Mouse (Mus musculus) stomach, embryonic 16.5 days (tissue): ENCODE data around the gene Tmem8b. TPM values are rescaled to one million over a fixed set of nuclear protein-coding genes. Genes with fewer than 3 reads are reported as not detected.

Experiments used
- ATAC-seq: fragments of 200-750 bp; cut with Nextera tagmentation; 2 replicates; pipeline ENCODE4 v1.8.0; 2017; ENCODE audit warnings: moderate number of reproducible peaks, moderate TSS enrichment; ENCODE audit not compliant: insufficient read depth, low FRiP score
- H3K27ac ChIP-seq: fragments of 300-500 bp; sonication (generic); 2 replicates; pipeline ENCODE4 v1.5.1; 2014; ENCODE audit warnings: low read length
- H3K27me3 ChIP-seq: fragments of 300-500 bp; sonication (generic); 2 replicates; pipeline ENCODE4 v1.6.1; 2014; ENCODE audit warnings: low read length, control low read depth, mixed read lengths; ENCODE audit not compliant: control insufficient read depth, insufficient read depth
- H3K36me3 ChIP-seq: fragments of 300-500 bp; sonication (generic); 2 replicates; pipeline ENCODE4 v1.6.1; 2014; ENCODE audit warnings: low read length; ENCODE audit not compliant: control insufficient read depth, insufficient read depth
- H3K4me1 ChIP-seq: fragments of 300-500 bp; sonication (generic); 2 replicates; pipeline ENCODE4 v1.6.1; 2014; ENCODE audit warnings: low read length, control low read depth, mixed read lengths; ENCODE audit not compliant: control insufficient read depth, insufficient read depth
- H3K4me2 ChIP-seq: fragments of 300-500 bp; sonication (generic); 2 replicates; pipeline ENCODE4 v1.6.1; 2014; ENCODE audit warnings: low read depth, low read length, mixed read lengths
- H3K4me3 ChIP-seq: fragments of 300-500 bp; sonication (generic); replicated peaks from 2 replicates; pipeline ENCODE4 v1.5.1; 2014; ENCODE audit warnings: mild to moderate bottlenecking, low read length
- H3K9ac ChIP-seq: fragments of 300-500 bp; sonication (generic); 2 replicates; pipeline ENCODE4 v1.6.1; 2014; ENCODE audit warnings: low read length
- H3K9me3 ChIP-seq: fragments of 300-500 bp; sonication (generic); replicated peaks from 2 replicates; pipeline ENCODE4 v1.6.1; 2016; ENCODE audit warnings: low read length, control low read depth; ENCODE audit not compliant: control insufficient read depth
- WGBS: fragments of 180-500 bp; shearing (Covaris S2); extraction: QIAGEN DNeasy Blood & Tissue Kit; methylation state at CpG from one replicate; pipeline ENCODE4 v1.1.7; 2014; 5-methylcytosine and 5-hydroxymethylcytosine counted together
- polyA plus RNA-seq: library from polyadenylated mRNA; unstranded; fragments of >200 nt; fragmentation: Nextera tagmentation; extraction: Ambion mirVana; gene quantifications from 2 replicates; pipeline ENCODE4 v1.2.1, GENCODE M21; 2015

Gene Tmem8b
- polyA plus RNA-seq, 1 experiment from 2014 or later = 3.5 TPM

DNA sequence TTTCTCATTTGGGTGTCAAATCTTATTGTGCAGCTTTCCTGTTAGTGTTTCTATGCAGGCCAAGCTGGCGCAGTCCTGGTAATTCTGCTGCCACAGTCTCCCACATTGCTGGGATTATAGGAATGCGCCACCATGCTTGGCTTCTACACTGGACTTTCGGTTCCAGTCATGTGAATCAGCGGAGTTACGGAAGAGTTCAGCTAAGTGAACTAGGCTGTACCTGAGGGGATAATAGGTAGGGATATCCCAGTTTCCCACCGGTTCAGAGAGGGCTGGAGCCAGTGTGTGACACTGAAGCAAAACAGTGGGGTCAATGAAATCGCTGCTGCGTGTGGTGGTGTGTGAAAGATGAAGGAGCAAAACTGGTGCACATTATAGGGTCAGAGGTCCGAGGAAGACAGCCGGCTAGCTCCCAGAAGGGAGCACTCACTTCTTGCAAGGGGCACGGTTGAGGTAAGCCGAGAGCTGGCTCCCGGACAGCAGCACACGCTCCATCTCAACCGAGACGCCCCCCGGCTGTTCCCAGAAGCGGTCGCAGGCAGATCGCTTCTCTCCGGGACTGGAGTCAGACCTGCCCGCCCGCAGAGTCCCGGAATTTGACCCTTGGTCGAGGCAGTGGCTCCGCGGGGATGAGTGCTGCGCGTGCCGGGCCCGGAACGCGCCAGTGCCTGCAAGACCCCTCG, 13.0 kb upstream of the Tmem8b start:
- Histone ChIP-seq H3K4me2 (peak overlapping the region; percentile 81), H3K4me3 (peak overlapping the region; percentile 87), H3K9ac (peak overlapping the region; percentile 98), H3K27me3 (no peaks in the 10 kb centered on the region), H3K36me3 (no peaks in the 10 kb centered on the region), H3K9me3 (no peaks in the 10 kb centered on the region), H3K4me1 (peaks cover 4% of the 10 kb centered on the region), H3K27ac (peak overlapping the region; percentile 89)
- WGBS = 5% methylated on average over 34 of the region's 34 CpGs
- ATAC-seq = peak; percentile 35

DNA sequence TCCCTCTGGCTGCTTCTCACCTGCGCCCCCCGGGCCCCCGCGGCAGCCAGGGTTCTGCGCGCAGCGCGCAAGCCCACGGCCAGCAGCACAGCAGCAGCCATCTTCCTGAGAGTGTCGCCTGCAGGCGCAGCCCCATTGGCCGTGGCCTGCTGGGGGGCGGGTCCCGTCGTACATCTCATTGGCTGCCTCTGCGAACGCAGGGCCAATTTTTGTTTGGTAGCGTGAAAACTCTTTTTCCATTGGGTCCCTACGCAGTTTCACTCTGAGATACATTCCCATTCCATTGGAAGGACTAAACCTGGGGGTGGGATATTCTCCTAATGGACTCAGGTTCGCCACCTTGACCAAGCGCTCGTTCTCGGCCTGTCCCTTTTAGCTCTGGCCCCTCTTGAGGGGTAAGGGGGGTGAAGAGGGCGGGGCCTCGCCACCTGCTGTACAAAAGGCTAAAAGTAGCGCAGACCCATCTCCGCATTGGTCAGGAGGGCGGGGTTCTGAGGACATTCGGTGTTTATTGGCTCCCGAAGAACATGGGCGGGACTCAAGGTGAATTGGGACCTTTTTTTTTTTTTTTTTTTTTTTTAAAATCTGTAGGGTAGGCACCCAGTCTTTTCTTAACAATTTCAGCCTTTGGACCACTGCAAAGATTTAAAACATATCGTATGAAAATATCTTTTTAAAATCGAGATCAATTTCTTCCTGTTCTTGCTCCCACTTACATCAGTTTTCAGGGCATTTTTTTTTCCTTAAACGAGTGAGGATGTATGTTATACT, 12.2 kb upstream of the Tmem8b start, which contains the start of gene Hint2:
Hint2 (minus strand) TSS at position 128 of the 771 bp plus-strand sequence.
- peak within 1 kb of the TSS; percentile 81 for H3K4me2 ChIP-seq
- no peaks in the 10 kb centered on the region for H3K36me3 ChIP-seq
- H3K9ac ChIP-seq = peak within 1 kb of the TSS; percentile 98
- ATAC-seq = peak; percentile 95
- peaks cover 4% of the 10 kb centered on the region for H3K4me1 ChIP-seq
- no peaks in the 10 kb centered on the region for H3K9me3 ChIP-seq
- peak within 1 kb of the TSS; percentile 87 for H3K4me3 ChIP-seq
- H3K27ac ChIP-seq = peak within 1 kb of the TSS; percentile 89
- 1% methylated on average over 34 of the region's 34 CpGs for WGBS
- H3K27me3 ChIP-seq = no peaks in the 10 kb centered on the region

- Histone ChIP-seq H3K27me3 (no peaks in the 10 kb centered on the region), H3K36me3 (no peaks in the 10 kb centered on the region), H3K4me2 (peak overlapping the region; percentile 46), H3K9ac (no peak overlapping the region), H3K4me1 (peaks cover 4% of the 10 kb centered on the region), H3K27ac (no peak overlapping the region), H3K4me3 (peak overlapping the region; percentile 87), H3K9me3 (no peaks in the 10 kb centered on the region)
- WGBS = 64% methylated on average over 4 of the region's 4 CpGs
- ATAC-seq = no peak
Measured at GRCm38 (mm10) chr4:43657146-43657545, 11.6 kb upstream of the Tmem8b start.

DNA sequence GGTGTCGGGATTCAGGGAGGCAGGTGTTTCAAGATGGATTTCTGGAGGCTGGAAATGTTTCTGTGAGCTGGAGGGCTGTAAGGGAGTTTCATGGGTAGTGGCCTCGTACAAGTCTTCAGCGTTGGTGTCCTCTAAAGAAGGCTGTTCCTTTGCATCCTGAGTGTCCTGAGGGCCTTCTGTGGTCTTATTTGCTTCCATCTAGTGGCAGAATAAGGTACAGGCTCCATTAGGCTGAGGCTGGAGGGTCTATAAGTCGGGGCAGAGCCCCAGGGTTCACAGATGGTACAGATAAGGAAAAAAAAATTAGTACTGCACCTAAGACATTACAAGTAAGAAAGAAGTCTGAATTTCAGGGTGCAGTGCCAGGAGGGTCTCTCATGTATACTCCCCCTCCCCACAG, 2.4 kb upstream of the Tmem8b start:
- H3K4me1 ChIP-seq = peaks cover 13% of the 10 kb centered on the region; the same call in 1 of the 2 replicates
- H3K36me3 ChIP-seq = no peaks in the 10 kb centered on the region
- H3K27ac ChIP-seq = no peak overlapping the region
- 17% methylated on average over 4 of the region's 4 CpGs for WGBS
- ATAC-seq = no peak
- H3K4me2 ChIP-seq = no peak overlapping the region
- no peak overlapping the region for H3K4me3 ChIP-seq
- H3K27me3 ChIP-seq = peaks cover 17% of the 10 kb centered on the region
- H3K9me3 ChIP-seq = no peaks in the 10 kb centered on the region
- no peak overlapping the region for H3K9ac ChIP-seq

- Histone ChIP-seq H3K27me3 (peaks cover 4% of the 10 kb centered on the region; the same call in 1 of the 2 replicates), H3K4me3 (peak overlapping the region; percentile 80), H3K4me2 (peak overlapping the region; percentile 89), H3K9ac (peak overlapping the region; percentile 94), H3K36me3 (no peaks in the 10 kb centered on the region), H3K9me3 (no peaks in the 10 kb centered on the region), H3K4me1 (peaks cover 13% of the 10 kb centered on the region), H3K27ac (peak overlapping the region; percentile 57)
- peak; percentile 82 for ATAC-seq
- under 1% methylated on average over 24 of the region's 25 CpGs for WGBS
Measured at GRCm38 (mm10) chr4:43669428-43669794, 640 bp downstream of the Tmem8b start.

DNA sequence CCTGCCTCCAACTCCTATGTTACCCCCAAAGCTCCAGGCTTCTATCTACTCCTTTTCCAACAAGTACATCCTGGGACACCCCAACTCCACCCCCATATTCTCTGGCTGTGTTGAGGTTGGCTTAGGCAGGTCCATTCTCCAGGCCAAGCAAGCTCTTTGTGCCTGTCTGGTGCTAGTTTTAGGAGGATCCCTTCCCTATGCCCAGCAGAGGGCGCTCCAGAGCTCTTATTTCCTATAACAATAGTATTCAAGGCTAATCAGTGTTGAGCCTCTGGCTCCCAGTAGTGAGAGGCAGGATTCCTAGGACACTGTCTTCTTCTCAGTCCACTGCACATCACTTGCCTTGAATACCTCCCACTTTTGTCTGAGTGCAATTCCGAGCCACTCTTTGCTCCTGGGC, 3.3 kb downstream of the Tmem8b start:
- WGBS = 12% methylated on average over 2 of the region's 2 CpGs
- Histone ChIP-seq H3K4me2 (no peak overlapping the region), H3K9me3 (no peaks in the 10 kb centered on the region), H3K9ac (no peak overlapping the region), H3K27me3 (no peaks in the 10 kb centered on the region), H3K27ac (no peak overlapping the region), H3K4me3 (no peak overlapping the region), H3K4me1 (peaks cover 13% of the 10 kb centered on the region), H3K36me3 (no peaks in the 10 kb centered on the region)
- ATAC-seq = no peak

DNA sequence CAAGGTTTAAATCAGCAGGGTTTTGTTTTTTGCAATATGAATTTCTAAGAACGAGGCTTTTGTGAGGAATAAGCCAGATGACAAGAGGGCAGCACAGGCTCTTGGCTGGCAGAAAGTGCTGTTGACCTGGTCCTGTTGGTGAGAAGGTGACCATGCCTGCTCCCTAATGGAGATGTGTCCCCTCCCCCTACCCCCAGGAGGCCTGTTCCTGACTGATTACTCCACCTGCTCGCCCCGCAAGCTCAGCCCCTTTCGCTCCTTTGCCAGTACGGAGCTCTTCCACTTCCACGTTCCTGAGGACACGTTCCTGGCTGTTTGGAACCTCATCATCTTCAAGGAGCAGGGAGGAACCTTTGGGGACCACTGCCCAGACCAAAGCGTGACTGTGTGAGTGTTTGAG, 4.9 kb downstream of the Tmem8b start:
- no peaks in the 10 kb centered on the region for H3K27me3 ChIP-seq
- ATAC-seq = no peak
- no peaks in the 10 kb centered on the region for H3K9me3 ChIP-seq
- H3K4me3 ChIP-seq = no peak overlapping the region
- H3K4me2 ChIP-seq = no peak overlapping the region
- no peak overlapping the region for H3K9ac ChIP-seq
- no peak overlapping the region for H3K27ac ChIP-seq
- no peaks in the 10 kb centered on the region for H3K36me3 ChIP-seq
- WGBS = 80% methylated on average over 8 of the region's 8 CpGs
- H3K4me1 ChIP-seq = peaks cover 11% of the 10 kb centered on the region

DNA sequence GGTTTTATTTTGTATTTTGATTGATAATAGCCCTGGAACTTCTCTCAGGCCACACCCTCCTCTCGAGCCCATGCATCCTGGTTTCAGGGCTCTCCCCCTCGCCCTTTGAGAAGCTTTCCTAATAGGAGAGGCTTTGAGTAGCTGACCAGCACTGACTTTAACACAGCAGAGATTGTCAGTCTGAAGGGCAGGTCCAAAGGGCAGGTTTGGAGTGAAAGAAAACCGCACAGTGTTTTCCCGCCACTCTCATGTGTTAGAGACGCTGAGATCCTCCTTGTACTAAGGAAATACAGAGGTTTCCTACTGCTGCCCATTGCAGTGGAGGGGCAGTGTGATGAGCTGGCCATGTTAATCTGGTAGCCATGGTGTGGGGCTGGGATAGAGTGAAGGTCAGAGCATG, 6.2 kb downstream of the Tmem8b start:
- no peak overlapping the region for H3K4me2 ChIP-seq
- H3K27me3 ChIP-seq = no peaks in the 10 kb centered on the region
- H3K9me3 ChIP-seq = no peaks in the 10 kb centered on the region
- H3K4me1 ChIP-seq = peaks cover 5% of the 10 kb centered on the region
- no peaks in the 10 kb centered on the region for H3K36me3 ChIP-seq
- H3K27ac ChIP-seq = no peak overlapping the region
- no peak for ATAC-seq
- no peak overlapping the region for H3K4me3 ChIP-seq
- H3K9ac ChIP-seq = no peak overlapping the region
- 59% methylated on average over 5 of the region's 5 CpGs for WGBS

DNA sequence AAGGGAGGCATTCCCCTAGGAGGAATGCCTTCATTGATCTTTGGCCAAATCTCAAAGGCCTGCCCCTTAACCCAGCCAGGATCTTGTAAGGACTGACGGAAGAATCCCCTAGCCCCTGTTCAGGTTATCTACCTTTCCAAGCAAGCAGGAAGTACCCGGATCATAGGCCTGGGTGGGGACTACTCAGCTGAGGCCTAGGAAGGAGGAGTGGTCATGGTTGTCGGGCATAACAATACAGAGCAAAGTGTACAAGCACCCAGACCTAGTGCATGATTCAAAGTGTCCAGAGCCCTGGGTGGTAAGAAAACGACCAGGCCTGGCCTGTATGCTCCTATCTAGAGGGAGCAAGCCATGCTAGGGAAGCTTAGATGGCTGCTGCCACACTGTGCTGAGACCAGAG, 6.8 kb downstream of the Tmem8b start:
- Histone ChIP-seq H3K4me3 (no peak overlapping the region), H3K4me2 (no peak overlapping the region), H3K9me3 (no peaks in the 10 kb centered on the region), H3K27me3 (no peaks in the 10 kb centered on the region), H3K27ac (no peak overlapping the region), H3K4me1 (peaks cover 2% of the 10 kb centered on the region; the same call in 1 of the 2 replicates), H3K9ac (no peak overlapping the region), H3K36me3 (no peaks in the 10 kb centered on the region)
- WGBS = 57% methylated on average over 4 of the region's 4 CpGs
- no peak; the same call in 1 of the 2 replicates for ATAC-seq
